Mouse (Mus musculus) liver, postnatal 0 days (tissue): Measurements from ENCODE around the gene Zfr2. TPM values are rescaled to one million over a fixed set of nuclear protein-coding genes. Genes with fewer than 3 reads are reported as not detected.
A peak's percentile ranks its signal among the peaks of the same experiment; 100 is the strongest.

ENCODE experiments used
- ATAC-seq: fragments of 200-750 bp; cut with Nextera tagmentation; 2 replicates; pipeline ENCODE4 v1.8.0; 2017; ENCODE audit warnings: mild to moderate bottlenecking, moderate library complexity
- DNase-seq: peaks from one replicate; pipeline ENCODE4 v3.0.0-alpha.2; 2016
- H3K27ac ChIP-seq: fragments of 300-500 bp; sonication (generic); 2 replicates; pipeline ENCODE4 v1.5.1; 2014; ENCODE audit warnings: antibody characterized with exemption, moderate library complexity, mild to moderate bottlenecking, low read depth
- H3K27me3 ChIP-seq: fragments of 300-500 bp; sonication (generic); 2 replicates; pipeline ENCODE4 v1.6.1; 2014; ENCODE audit warnings: low read length, control low read depth, mixed read lengths; ENCODE audit not compliant: insufficient read depth
- H3K36me3 ChIP-seq: fragments of 300-500 bp; sonication (generic); replicated peaks from 2 replicates; pipeline ENCODE4 v1.6.1; 2014; ENCODE audit warnings: mild to moderate bottlenecking, control low read depth, low read length, moderate library complexity, mixed read lengths; ENCODE audit not compliant: insufficient read depth
- H3K4me1 ChIP-seq: fragments of 300-500 bp; sonication (generic); 2 replicates; pipeline ENCODE4 v1.6.1; 2014; ENCODE audit warnings: antibody characterized with exemption, mild to moderate bottlenecking, control low read depth; ENCODE audit not compliant: insufficient read depth
- H3K4me2 ChIP-seq: fragments of 300-500 bp; sonication (generic); 2 replicates; pipeline ENCODE4 v1.6.1; 2014; ENCODE audit warnings: low read depth, mild to moderate bottlenecking, low read length, moderate library complexity, mixed read lengths
- H3K4me3 ChIP-seq: fragments of 300-500 bp; sonication (generic); 2 replicates; pipeline ENCODE4 v1.5.1; 2014; ENCODE audit warnings: low read depth, low read length
- H3K9ac ChIP-seq: fragments of 300-500 bp; sonication (generic); replicated peaks from 2 replicates; pipeline ENCODE4 v1.6.1; 2014; ENCODE audit warnings: mild to moderate bottlenecking, moderate library complexity
- H3K9me3 ChIP-seq: fragments of 300-500 bp; sonication (generic); 2 replicates; pipeline ENCODE4 v1.6.1; 2016; ENCODE audit warnings: mild to moderate bottlenecking, control low read depth, low read length, mixed read lengths
- CTCF ChIP-seq: sonication (generic); IDR thresholded peaks from 2 replicates; pipeline ENCODE4 v1.5.1; 2016; ENCODE audit warnings: antibody characterized with exemption, low read depth
- EP300 ChIP-seq: IDR thresholded peaks from 2 replicates; pipeline ENCODE4 v1.6.1; 2016; ENCODE audit warnings: antibody characterized with exemption, low read depth, mild to moderate bottlenecking
- whole genome bisulfite sequencing: fragments of 180-500 bp; shearing (Covaris S2); extraction: QIAGEN DNeasy Blood & Tissue Kit; methylation state at CpG from one replicate; pipeline ENCODE4 v1.1.7; 2014; ENCODE audit not compliant: insufficient replicate concordance; 5-methylcytosine and 5-hydroxymethylcytosine counted together
- polyA plus RNA-seq: library from polyadenylated mRNA; unstranded; fragments of >200 nt; fragmentation: Nextera tagmentation; extraction: Ambion mirVana; gene quantifications from 2 replicates; pipeline ENCODE4 v1.2.1, GENCODE M21; 2015

Gene Zfr2
- polyA plus RNA-seq, 1 experiment from 2014 or later, result 0.61 TPM

- H3K27ac ChIP-seq, result no peak overlapping the region
- H3K9me3 ChIP-seq, result no peaks in the 10 kb centered on the region
- ATAC-seq, result no peak
- 66% methylated on average over 4 of the region's 4 CpGs for WGBS
- peaks cover 2% of the 10 kb centered on the region; the same call in 1 of the 2 replicates for H3K36me3 ChIP-seq
- no peak overlapping the region for H3K4me2 ChIP-seq
- H3K4me1 ChIP-seq, result peaks cover 34% of the 10 kb centered on the region
- TF ChIP-seq CTCF (no peak), EP300 (no peak)
- no peak overlapping the region for H3K4me3 ChIP-seq
- no peak for DNase-seq
- no peak overlapping the region for H3K9ac ChIP-seq
- H3K27me3 ChIP-seq, result peaks cover 25% of the 10 kb centered on the region
Measured at GRCm38 (mm10) chr10:81195300-81195699, 37.7 kb upstream of the Zfr2 start.

- H3K4me2 ChIP-seq, result no peak overlapping the region
- DNase-seq, result no peak
- H3K36me3 ChIP-seq, result no peaks in the 10 kb centered on the region
- H3K4me3 ChIP-seq, result no peak overlapping the region
- ATAC-seq, result no peak
- peaks cover 25% of the 10 kb centered on the region for H3K27me3 ChIP-seq
- no peak overlapping the region for H3K9ac ChIP-seq
- H3K4me1 ChIP-seq, result peaks cover 25% of the 10 kb centered on the region
- 64% methylated on average over 11 of the region's 11 CpGs for WGBS
- no peaks in the 10 kb centered on the region for H3K9me3 ChIP-seq
- no peak overlapping the region for H3K27ac ChIP-seq
- TF ChIP-seq EP300, result no peak
Measured at GRCm38 (mm10) chr10:81196470-81197065, 36.4 kb upstream of the Zfr2 start.

- Histone ChIP-seq H3K4me1 (peaks cover 18% of the 10 kb centered on the region), H3K27ac (no peak overlapping the region), H3K4me2 (no peak overlapping the region), H3K36me3 (no peaks in the 10 kb centered on the region), H3K9me3 (no peaks in the 10 kb centered on the region), H3K9ac (no peak overlapping the region), H3K4me3 (no peak overlapping the region), H3K27me3 (peaks cover 25% of the 10 kb centered on the region)
- WGBS, result 51% methylated on average over 6 of the region's 6 CpGs
- ATAC-seq (no peak), DNase-seq (no peak)
- no peak for TF ChIP-seq EP300
- TF ChIP-seq CTCF, result no peak
Measured at GRCm38 (mm10) chr10:81197305-81197704, 35.6 kb upstream of the Zfr2 start.

- Histone ChIP-seq H3K36me3 (no peaks in the 10 kb centered on the region), H3K9me3 (no peaks in the 10 kb centered on the region), H3K4me3 (no peak overlapping the region), H3K27ac (no peak overlapping the region), H3K4me1 (peaks cover 12% of the 10 kb centered on the region), H3K4me2 (no peak overlapping the region), H3K9ac (no peak overlapping the region), H3K27me3 (peaks cover 25% of the 10 kb centered on the region)
- DNase-seq (peak; percentile 59), ATAC-seq (no peak)
- WGBS, result 3% methylated on average over 9 of the region's 9 CpGs
- TF ChIP-seq CTCF (peak; percentile 88), EP300 (no peak)
Measured at GRCm38 (mm10) chr10:81198230-81198629, 34.7 kb upstream of the Zfr2 start.

- DNase-seq, result no peak
- Histone ChIP-seq H3K9ac (no peak overlapping the region), H3K36me3 (no peaks in the 10 kb centered on the region), H3K9me3 (no peaks in the 10 kb centered on the region), H3K27me3 (peaks cover 22% of the 10 kb centered on the region), H3K4me1 (peaks cover 7% of the 10 kb centered on the region), H3K4me3 (no peak overlapping the region), H3K4me2 (no peak overlapping the region), H3K27ac (no peak overlapping the region)
- no peak for ATAC-seq
- no peak for TF ChIP-seq EP300
- no peak for TF ChIP-seq CTCF
- whole genome bisulfite sequencing, result 80% methylated on average over 6 of the region's 6 CpGs
Measured at GRCm38 (mm10) chr10:81198990-81199389, 34.0 kb upstream of the Zfr2 start.

GRCm38 (mm10) chr10:81200141-81200540, 32.8 kb upstream of the Zfr2 start:
- 80% methylated on average over 13 of the region's 13 CpGs for WGBS
- Histone ChIP-seq H3K9ac (no peak overlapping the region), H3K9me3 (no peaks in the 10 kb centered on the region), H3K27me3 (peaks cover 11% of the 10 kb centered on the region), H3K4me3 (no peak overlapping the region), H3K4me2 (no peak overlapping the region), H3K27ac (no peak overlapping the region), H3K36me3 (no peaks in the 10 kb centered on the region), H3K4me1 (no peaks in the 10 kb centered on the region)
- no peak for ATAC-seq
- no peak for DNase-seq
- TF ChIP-seq CTCF (no peak), EP300 (no peak)
